Mouse (Mus musculus) E14TG2a.4 (cell line): ENCODE measurements around the gene Kif28.
"Not testable (repeated sequence)": the region's sequence is repeated elsewhere in the genome, so short reads cannot be mapped to it uniquely, and the experiment has no call there.

Experiments used
- H3K27me3 ChIP-seq: 2 replicates; pipeline ENCODE4 v1.6.1; 2014; ENCODE audit warnings: low read length, control low read depth; ENCODE audit not compliant: insufficient read depth
- H3K36me3 ChIP-seq: 2 replicates; pipeline ENCODE4 v1.6.1; 2014; ENCODE audit warnings: low read length, control low read depth; ENCODE audit not compliant: insufficient read depth
- H3K4me1 ChIP-seq: replicated peaks from 2 replicates; pipeline ENCODE4 v1.6.1; 2014; ENCODE audit warnings: low read depth, low read length, control low read depth
- H3K4me3 ChIP-seq: replicated peaks from 2 replicates; pipeline ENCODE4 v1.5.1; 2014; ENCODE audit warnings: mild to moderate bottlenecking, low read length
- H3K9me3 ChIP-seq: 2 replicates; pipeline ENCODE4 v1.6.1; 2014; ENCODE audit warnings: low read length, control low read depth
- CTCF ChIP-seq: conservative IDR thresholded peaks from 2 replicates; pipeline ENCODE4 v1.5.1; 2014; ENCODE audit warnings: low read length
- NANOG ChIP-seq: IDR thresholded peaks from 2 replicates; pipeline ENCODE4 v1.6.1; 2014; ENCODE audit warnings: borderline replicate concordance, low read length, mixed read lengths
- POU5F1 ChIP-seq: IDR thresholded peaks from 2 replicates; pipeline ENCODE4 v1.6.1; 2014; ENCODE audit warnings: low read length, borderline replicate concordance

The Kif28 gene

GRCm38 (mm10) chr1:179752276-179752675, 7.2 kb upstream of the Kif28 start:
- TF ChIP-seq NANOG = no peak
- Histone ChIP-seq H3K9me3 (no peaks in the 10 kb centered on the region), H3K4me1 (peaks cover 7% of the 10 kb centered on the region; the same call in 1 of the 2 replicates), H3K27me3 (no peaks in the 10 kb centered on the region), H3K4me3 (no peak overlapping the region), H3K36me3 (peaks cover 98% of the 10 kb centered on the region)

GRCm38 (mm10) chr1:179743593-179744193, 1.4 kb downstream of the Kif28 start:
- Histone ChIP-seq H3K36me3 (peaks cover 56% of the 10 kb centered on the region), H3K27me3 (no peaks in the 10 kb centered on the region), H3K9me3 (no peaks in the 10 kb centered on the region), H3K4me1 (0 out of 2 replicates have a peak, but pooled peaks cover 4% of the 10 kb centered on the region), H3K4me3 (no peak overlapping the region)
- TF ChIP-seq POU5F1 (no peak), NANOG (no peak), CTCF (no peak)

- Histone ChIP-seq H3K4me3 (no peak overlapping the region), H3K36me3 (no peaks in the 10 kb centered on the region), H3K4me1 (0 out of 2 replicates have a peak, but pooled peaks cover 10% of the 10 kb centered on the region), H3K9me3 (no peaks in the 10 kb centered on the region), H3K27me3 (peaks cover 14% of the 10 kb centered on the region; the same call in 1 of the 2 replicates)
- TF ChIP-seq POU5F1 (no peak), NANOG (no peak)
These were observed 8.6 kb downstream of the Kif28 start for GRCm38 (mm10) chr1:179736483-179736882.

- peaks cover 10% of the 10 kb centered on the region; the same call in 1 of the 2 replicates for H3K4me1 ChIP-seq
- H3K36me3 ChIP-seq = no peaks in the 10 kb centered on the region
- no peaks in the 10 kb centered on the region for H3K9me3 ChIP-seq
- no peak for TF ChIP-seq POU5F1
- peak; percentile 96 for TF ChIP-seq CTCF
- no peak for TF ChIP-seq NANOG
- peaks cover 14% of the 10 kb centered on the region; the same call in 1 of the 2 replicates for H3K27me3 ChIP-seq
- no peak overlapping the region for H3K4me3 ChIP-seq
These were observed 10.3 kb downstream of the Kif28 start for GRCm38 (mm10) chr1:179734500-179735474.

- Histone ChIP-seq H3K4me1 (peaks cover 10% of the 10 kb centered on the region; the same call in 1 of the 2 replicates), H3K27me3 (peaks cover 14% of the 10 kb centered on the region; the same call in 1 of the 2 replicates), H3K9me3 (no peaks in the 10 kb centered on the region), H3K4me3 (no peak overlapping the region), H3K36me3 (no peaks in the 10 kb centered on the region)
- no peak for TF ChIP-seq NANOG
- TF ChIP-seq POU5F1 = no peak
- TF ChIP-seq CTCF = no peak
These were observed 13.7 kb downstream of the Kif28 start for GRCm38 (mm10) chr1:179731391-179731790.

GRCm38 (mm10) chr1:179728661-179729060, 16.4 kb downstream of the Kif28 start:
- Histone ChIP-seq H3K27me3 (peaks cover 14% of the 10 kb centered on the region; the same call in 1 of the 2 replicates), H3K36me3 (no peaks in the 10 kb centered on the region), H3K4me3 (no peak overlapping the region), H3K4me1 (peaks cover 7% of the 10 kb centered on the region; the same call in 1 of the 2 replicates), H3K9me3 (no peaks in the 10 kb centered on the region)
- TF ChIP-seq CTCF = no peak
- no peak for TF ChIP-seq NANOG

GRCm38 (mm10) chr1:179722811-179723469, 22.1 kb downstream of the Kif28 start:
- no peaks in the 10 kb centered on the region for H3K36me3 ChIP-seq
- TF ChIP-seq POU5F1 (no peak), CTCF (no peak), NANOG (peak; percentile 98)
- H3K4me3 ChIP-seq = no peak overlapping the region
- H3K9me3 ChIP-seq = peaks cover under 1% of the 10 kb centered on the region
- no peaks in the 10 kb centered on the region for H3K27me3 ChIP-seq
- H3K4me1 ChIP-seq = peaks cover 13% of the 10 kb centered on the region

GRCm38 (mm10) chr1:179715786-179716185, 29.3 kb downstream of the Kif28 start:
- TF ChIP-seq NANOG = no peak
- Histone ChIP-seq H3K27me3 (peaks cover 5% of the 10 kb centered on the region; the same call in 1 of the 2 replicates), H3K4me1 (peaks cover 5% of the 10 kb centered on the region; the same call in 1 of the 2 replicates), H3K4me3 (no peak overlapping the region), H3K36me3 (no peaks in the 10 kb centered on the region), H3K9me3 (peaks cover 26% of the 10 kb centered on the region)

GRCm38 (mm10) chr1:179715289-179715688, 29.8 kb downstream of the Kif28 start:
- not testable (repeated sequence) for H3K36me3 ChIP-seq, H3K4me3 ChIP-seq, H3K27me3 ChIP-seq, H3K4me1 ChIP-seq
- H3K9me3 ChIP-seq = peaks cover 26% of the 10 kb centered on the region
